Mouse (Mus musculus) MEL (cell line): ENCODE data around the gene Eif1ad. TPM values are rescaled to one million over a fixed set of nuclear protein-coding genes. Genes with fewer than 3 reads are reported as not detected.

Source experiments
- DNase-seq: peaks from one replicate; pipeline ENCODE4 v3.0.0; 2011; ENCODE audit warnings: low read depth, low spot score
- H3K27ac ChIP-seq: 2 replicates; pipeline ENCODE4 v1.5.1; 2012; ENCODE audit warnings: low read depth, mild to moderate bottlenecking, control low read depth, low read length, moderate library complexity; ENCODE audit not compliant: control insufficient read depth
- H3K27me3 ChIP-seq, 2 experiments: fragments of 150-350 bp in 1 of 2; sonication (generic) in 1 of 2; 2 replicates each; pipeline ENCODE4 v1.6.1; 2012; ENCODE audit warnings: low read length in 2 of 2, mild to moderate bottlenecking in 2 of 2, improper control_type of control experiment in 1 of 2, moderate library complexity in 1 of 2; ENCODE audit not compliant: insufficient read depth in 2 of 2, control insufficient read depth in 1 of 2
- H3K36me3 ChIP-seq, 2 experiments: 2 replicates each; pipeline ENCODE4 v1.6.1; 2012 to 2014; ENCODE audit warnings: low read length in 2 of 2, improper control_type of control experiment in 1 of 2, inconsistent platforms in 1 of 2, mild to moderate bottlenecking in 1 of 2; ENCODE audit not compliant: insufficient read depth in 2 of 2, control insufficient read depth in 1 of 2
- H3K4me1 ChIP-seq, 2 experiments: fragments of 150-350 bp in 1 of 2; sonication (generic) in 1 of 2; 2 replicates each; pipeline ENCODE4 v1.6.1; 2012; ENCODE audit warnings: low read length in 2 of 2, improper control_type of control experiment in 1 of 2, mild to moderate bottlenecking in 1 of 2; ENCODE audit not compliant: insufficient read depth in 2 of 2, control insufficient read depth in 1 of 2
- H3K4me3 ChIP-seq, 2 experiments: fragments of 150-350 bp in 1 of 2; sonication (generic) in 1 of 2; 2 replicates each; pipeline ENCODE4 v1.5.1; 2012; ENCODE audit warnings: low read depth in 2 of 2, low read length in 2 of 2, mild to moderate bottlenecking in 2 of 2, moderate library complexity in 2 of 2, control low read depth in 1 of 2, improper control_type of control experiment in 1 of 2; ENCODE audit not compliant: control insufficient read depth in 1 of 2, insufficient read depth in 1 of 2
- H3K79me2 ChIP-seq: 2 replicates; pipeline ENCODE4 v1.6.1; 2012; ENCODE audit warnings: mild to moderate bottlenecking, low read length, moderate library complexity; ENCODE audit not compliant: control insufficient read depth, poor library complexity, insufficient read depth
- H3K9ac ChIP-seq: 2 replicates; pipeline ENCODE4 v1.6.1; 2012; ENCODE audit warnings: low read depth, mild to moderate bottlenecking, control low read depth, low read length, moderate library complexity; ENCODE audit not compliant: control insufficient read depth, poor library complexity, severe bottlenecking
- H3K9me3 ChIP-seq: fragments of 150-350 bp; sonication (generic); replicated peaks from 2 replicates; pipeline ENCODE4 v1.6.1; 2012; ENCODE audit warnings: mild to moderate bottlenecking, low read length, improper control_type of control experiment, moderate library complexity; ENCODE audit not compliant: insufficient read depth
- BHLHE40 ChIP-seq: IDR thresholded peaks from 2 replicates; pipeline ENCODE4 v1.6.1; 2012; ENCODE audit warnings: low read depth, mild to moderate bottlenecking, inconsistent platforms, low read length, improper control_type of control experiment, borderline replicate concordance
- CHD1 ChIP-seq: IDR thresholded peaks from 2 replicates; pipeline ENCODE4 v1.6.1; 2012; ENCODE audit warnings: low read depth, mild to moderate bottlenecking, inconsistent platforms, low read length, improper control_type of control experiment
- CHD2 ChIP-seq: IDR thresholded peaks from 2 replicates; pipeline ENCODE4 v1.6.1; 2011; ENCODE audit warnings: low read length, improper control_type of control experiment
- ELF1 ChIP-seq: IDR thresholded peaks from 2 replicates; pipeline ENCODE4 v1.6.1; 2014; ENCODE audit warnings: low read depth, mild to moderate bottlenecking, inconsistent platforms, low read length, improper control_type of control experiment, moderate library complexity
- EP300 ChIP-seq, 2 experiments: IDR thresholded peaks; 2 replicates each; pipeline ENCODE4 v1.6.1; 2011; ENCODE audit warnings: improper control_type of control experiment in 2 of 2, low read length in 2 of 2, low read depth in 1 of 2, mild to moderate bottlenecking in 1 of 2
- ETS1 ChIP-seq: IDR thresholded peaks from 2 replicates; pipeline ENCODE4 v1.6.1; 2012; ENCODE audit warnings: low read depth, mild to moderate bottlenecking, inconsistent platforms, low read length, improper control_type of control experiment, moderate library complexity
- MAX ChIP-seq: IDR thresholded peaks from 2 replicates; pipeline ENCODE4 v1.6.1; 2011; ENCODE audit warnings: low read length, improper control_type of control experiment
- MAZ ChIP-seq: IDR thresholded peaks from 2 replicates; pipeline ENCODE4 v1.6.1; 2012; ENCODE audit warnings: low read depth, mild to moderate bottlenecking, inconsistent platforms, low read length, improper control_type of control experiment
- MEF2A ChIP-seq: IDR thresholded peaks from 2 replicates; pipeline ENCODE4 v1.6.1; 2014; ENCODE audit warnings: low read depth, mild to moderate bottlenecking, inconsistent platforms, low read length, improper control_type of control experiment; ENCODE audit not compliant: poor library complexity, insufficient replicate concordance, severe bottlenecking; ENCODE audit errors: extremely low read depth
- MXI1 ChIP-seq: IDR thresholded peaks from 2 replicates; pipeline ENCODE4 v1.6.1; 2011; ENCODE audit warnings: mild to moderate bottlenecking, low read depth, low read length, improper control_type of control experiment
- MYB ChIP-seq: IDR thresholded peaks from 2 replicates; pipeline ENCODE4 v1.6.1; 2011; ENCODE audit warnings: mild to moderate bottlenecking, low read depth, low read length, improper control_type of control experiment
- MYC ChIP-seq: IDR thresholded peaks from 2 replicates; pipeline ENCODE4 v1.6.1; 2011; ENCODE audit warnings: low read depth, mild to moderate bottlenecking, low read length, improper control_type of control experiment, moderate library complexity
- NELFE ChIP-seq: IDR thresholded peaks from 2 replicates; pipeline ENCODE4 v1.6.1; 2011; ENCODE audit warnings: low read depth, low read length, improper control_type of control experiment
- NRF1 ChIP-seq: IDR thresholded peaks from 2 replicates; pipeline ENCODE4 v1.6.1; 2014; ENCODE audit warnings: low read depth, mild to moderate bottlenecking, inconsistent platforms, low read length, improper control_type of control experiment, moderate library complexity; ENCODE audit not compliant: poor library complexity, insufficient read depth, severe bottlenecking
- POLR2AphosphoS2 ChIP-seq: IDR thresholded peaks from 2 replicates; pipeline ENCODE4 v1.6.1; 2011; ENCODE audit warnings: low read length, improper control_type of control experiment
- POLR2AphosphoS5 ChIP-seq: IDR thresholded peaks from 2 replicates; pipeline ENCODE4 v1.6.1; 2012; ENCODE audit warnings: low read depth, borderline replicate concordance, mild to moderate bottlenecking, inconsistent platforms, low read length, moderate library complexity, mixed read lengths
- RCOR1 ChIP-seq: IDR thresholded peaks from 2 replicates; pipeline ENCODE4 v1.6.1; 2012; ENCODE audit warnings: low read depth, mild to moderate bottlenecking, inconsistent platforms, low read length, improper control_type of control experiment
- SIN3A ChIP-seq: IDR thresholded peaks from 2 replicates; pipeline ENCODE4 v1.6.1; 2012; ENCODE audit warnings: low read length, improper control_type of control experiment, inconsistent platforms
- SMC3 ChIP-seq: IDR thresholded peaks from 2 replicates; pipeline ENCODE4 v1.6.1; 2011; ENCODE audit warnings: low read depth, low read length, improper control_type of control experiment
- TAL1 ChIP-seq: IDR thresholded peaks from 2 replicates; pipeline ENCODE4 v1.6.1; 2012; ENCODE audit warnings: mild to moderate bottlenecking, inconsistent platforms, low read length, moderate library complexity, mixed read lengths
- UBTF ChIP-seq: IDR thresholded peaks from 2 replicates; pipeline ENCODE4 v1.6.1; 2012; ENCODE audit warnings: low read depth, mild to moderate bottlenecking, inconsistent platforms, low read length, improper control_type of control experiment, moderate library complexity, borderline replicate concordance; ENCODE audit not compliant: insufficient read depth
- USF1 ChIP-seq: IDR thresholded peaks from 2 replicates; pipeline ENCODE4 v1.6.1; 2014; ENCODE audit warnings: low read depth, mild to moderate bottlenecking, inconsistent platforms, low read length, improper control_type of control experiment, moderate library complexity
- ZC3H11A ChIP-seq: IDR thresholded peaks from 2 replicates; pipeline ENCODE4 v1.6.1; 2012; ENCODE audit warnings: low read depth, mild to moderate bottlenecking, inconsistent platforms, low read length, improper control_type of control experiment
- ZMIZ1 ChIP-seq: IDR thresholded peaks from 2 replicates; pipeline ENCODE4 v1.6.1; 2012; ENCODE audit warnings: low read depth, mild to moderate bottlenecking, inconsistent platforms, low read length, improper control_type of control experiment, moderate library complexity
- ZNF384 ChIP-seq: IDR thresholded peaks from 2 replicates; pipeline ENCODE4 v1.6.1; 2012; ENCODE audit warnings: low read depth, mild to moderate bottlenecking, inconsistent platforms, low read length, improper control_type of control experiment
- polyA plus RNA-seq, 2 experiments: library from polyadenylated mRNA; stranded (reverse) in 1 of 2; unstranded in 1 of 2; fragments of >175 nt in 1 of 2; fragments of >200 nt in 1 of 2; gene quantifications; 2 replicates each; pipeline versions ENCODE4 v1.2.1 to v1.2.4; 2012; ENCODE audit warnings: low replicate concordance in 2 of 2, low read depth in 1 of 2; ENCODE audit not compliant: insufficient read length in 2 of 2, insufficient read depth in 1 of 2, missing spikeins in 1 of 2
- total RNA-seq: library from RNA; depleted of rRNA; stranded (reverse); fragments of 300-350 nt; gene quantifications from 2 replicates; pipeline ENCODE4 v1.2.3, GENCODE M21; 2012

Gene Eif1ad
- total and polyA plus RNA-seq, 3 experiments, result 121 to 129 TPM; not detected in 1

- H3K4me1 ChIP-seq, result peaks cover 3 to 7% of the 10 kb centered on the region in 2 experiments
- no peaks in the 10 kb centered on the region for H3K9me3 ChIP-seq
- no peak for DNase-seq
- H3K9ac ChIP-seq, result no peak overlapping the region
- no peak overlapping the region for H3K27ac ChIP-seq
- H3K4me3 ChIP-seq, result no peak overlapping the region
- peaks cover 0 to 3% of the 10 kb centered on the region in 2 experiments; a peak in 2 of 4 replicates for H3K36me3 ChIP-seq
- H3K27me3 ChIP-seq, result peaks cover 0 to 3% of the 10 kb centered on the region in 2 experiments; a peak in 2 of 4 replicates
- no peak for TF ChIP-seq CHD1
- no peak for TF ChIP-seq ELF1
- no peak for TF ChIP-seq POLR2AphosphoS5
- no peak for TF ChIP-seq POLR2AphosphoS2
- no peak for TF ChIP-seq ZC3H11A
- TF ChIP-seq MEF2A, result no peak
- TF ChIP-seq USF1, result no peak
- no peak for TF ChIP-seq SIN3A
- TF ChIP-seq BHLHE40, result no peak
- TF ChIP-seq ETS1, result no peak
- no peak for TF ChIP-seq RCOR1
- H3K79me2 ChIP-seq, result no peaks in the 10 kb centered on the region
Measured at GRCm38 (mm10) chr19:5353609-5354008, 12.9 kb upstream of the Eif1ad start.

- H3K27me3 ChIP-seq, result no peaks in the 10 kb centered on the region; a peak in 1 of 4 replicates
- H3K27ac ChIP-seq, result no peak overlapping the region
- H3K4me1 ChIP-seq, result peaks cover 8 to 13% of the 10 kb centered on the region in 2 experiments
- H3K9me3 ChIP-seq, result no peaks in the 10 kb centered on the region
- H3K36me3 ChIP-seq, result peaks cover 0 to 5% of the 10 kb centered on the region in 2 experiments; a peak in 2 of 4 replicates
- no peak overlapping the region for H3K4me3 ChIP-seq
- TF ChIP-seq SMC3 (no peak), CHD2 (no peak), MYB (no peak), POLR2AphosphoS5 (no peak), EP300 (IDR thresholded peaks at IDR 0.05; ENCODE audit: low read depth in 1 of 2, low read length in 2 of 2) (no peak)
- H3K9ac ChIP-seq, result no peak overlapping the region
- DNase-seq, result no peak
- no peaks in the 10 kb centered on the region for H3K79me2 ChIP-seq
Measured at GRCm38 (mm10) chr19:5356080-5356479, 10.5 kb upstream of the Eif1ad start.

- no peak for DNase-seq
- Histone ChIP-seq H3K27me3 (no peaks in the 10 kb centered on the region), H3K4me3 (no peak overlapping the region), H3K4me1 (peaks cover 8 to 34% of the 10 kb centered on the region in 2 experiments), H3K9ac (no peak overlapping the region), H3K79me2 (peaks cover 22% of the 10 kb centered on the region), H3K27ac (no peak overlapping the region), H3K36me3 (peaks cover 1 to 26% of the 10 kb centered on the region in 2 experiments; a peak in 2 of 4 replicates), H3K9me3 (no peaks in the 10 kb centered on the region)
- no peak for TF ChIP-seq MAX
- TF ChIP-seq MAZ, result no peak
- TF ChIP-seq CHD1, result no peak
- TF ChIP-seq TAL1, result no peak
- no peak for TF ChIP-seq SIN3A
- TF ChIP-seq ETS1, result no peak
- TF ChIP-seq USF1, result no peak
- no peak for TF ChIP-seq ZC3H11A
- no peak for TF ChIP-seq NRF1
- no peak for TF ChIP-seq ZNF384
- no peak for TF ChIP-seq UBTF
- no peak for TF ChIP-seq ZMIZ1
- TF ChIP-seq NELFE, result no peak
- TF ChIP-seq CHD2, result no peak
- no peak for TF ChIP-seq MXI1
- TF ChIP-seq MYC, result no peak
Measured at GRCm38 (mm10) chr19:5362186-5362585, 4.4 kb upstream of the Eif1ad start.
